Mouse (Mus musculus): ENCODE measurements around the gene Hmga2.

The Hmga2 gene

DNA sequence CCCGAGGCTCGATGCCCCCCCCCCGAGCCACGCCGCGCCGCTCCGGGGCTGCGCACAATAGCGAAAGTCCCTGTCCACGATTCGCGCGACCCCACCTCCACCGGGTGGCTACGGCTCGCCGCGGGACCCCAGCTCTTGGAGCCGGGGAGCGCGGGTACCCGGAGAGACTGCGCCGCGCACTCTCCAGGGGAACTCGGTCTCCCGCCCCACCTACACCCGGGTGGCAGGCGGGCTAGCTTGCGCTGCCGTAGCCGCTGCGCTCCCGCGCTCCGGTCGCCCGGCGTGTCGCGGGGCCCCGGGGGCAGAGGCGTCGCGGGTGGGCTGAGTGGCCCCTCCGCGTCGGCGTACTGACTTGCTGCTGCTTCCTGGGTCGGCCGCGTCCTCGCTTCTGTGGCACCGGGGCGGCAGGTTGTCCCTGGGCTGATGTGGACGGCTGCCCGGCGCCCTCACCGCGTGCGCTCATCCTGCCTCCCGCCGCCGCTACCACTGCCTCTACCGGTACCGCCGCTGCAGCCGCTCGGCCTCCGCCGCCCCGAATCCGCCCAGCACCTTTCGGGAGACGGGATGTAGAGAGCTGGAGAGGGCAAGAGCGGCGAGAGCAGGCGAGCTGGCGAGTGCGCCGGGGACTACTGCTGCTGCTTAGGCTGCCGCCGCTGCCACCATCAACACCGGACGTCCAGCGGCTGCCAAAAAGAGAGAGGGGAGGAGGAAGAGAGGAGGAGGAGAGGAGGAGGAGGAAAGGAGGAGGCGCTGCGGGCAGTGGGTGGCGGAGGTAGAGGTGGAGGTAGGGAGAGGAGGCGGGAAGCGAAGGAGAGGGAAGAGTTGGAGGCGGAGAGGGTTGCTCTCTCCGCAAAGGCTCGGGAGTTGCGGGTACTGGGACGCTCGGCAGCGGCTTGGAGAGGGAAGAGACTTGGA, at the start of gene Hmga2:
Gene Hmga2 (minus strand): TSS at position 869 of the 915 bp plus-strand sequence.
- in situ Hi-C loops (cut with MboI, MseI) = no loop called here

DNA sequence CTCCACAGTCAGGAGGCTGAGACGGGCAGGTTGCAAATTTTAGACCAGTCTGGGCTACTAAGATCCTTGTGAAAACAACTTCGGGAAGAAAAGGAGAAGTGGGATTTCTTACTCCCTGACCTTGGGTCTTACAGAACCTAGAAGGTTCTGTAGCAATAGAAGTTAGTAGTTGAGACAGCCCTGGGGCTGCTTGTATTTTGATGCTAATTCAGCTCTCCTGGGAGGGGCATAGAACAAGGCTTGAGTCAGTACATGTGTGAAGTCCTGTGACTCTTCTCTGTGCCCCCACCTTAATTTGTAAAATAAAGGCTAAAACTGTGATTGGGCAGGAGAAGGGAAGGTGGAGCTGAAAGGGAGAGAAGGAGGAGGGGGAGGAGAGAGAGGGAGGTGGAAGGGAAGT, 46.7 kb upstream of the Hmga2 start:
- in situ Hi-C loops (cut with MboI, MseI) = loop anchor here (10.0 kb wide), 1 partner anchor 1152 kb away; no protein-coding TSS in a partner anchor

DNA sequence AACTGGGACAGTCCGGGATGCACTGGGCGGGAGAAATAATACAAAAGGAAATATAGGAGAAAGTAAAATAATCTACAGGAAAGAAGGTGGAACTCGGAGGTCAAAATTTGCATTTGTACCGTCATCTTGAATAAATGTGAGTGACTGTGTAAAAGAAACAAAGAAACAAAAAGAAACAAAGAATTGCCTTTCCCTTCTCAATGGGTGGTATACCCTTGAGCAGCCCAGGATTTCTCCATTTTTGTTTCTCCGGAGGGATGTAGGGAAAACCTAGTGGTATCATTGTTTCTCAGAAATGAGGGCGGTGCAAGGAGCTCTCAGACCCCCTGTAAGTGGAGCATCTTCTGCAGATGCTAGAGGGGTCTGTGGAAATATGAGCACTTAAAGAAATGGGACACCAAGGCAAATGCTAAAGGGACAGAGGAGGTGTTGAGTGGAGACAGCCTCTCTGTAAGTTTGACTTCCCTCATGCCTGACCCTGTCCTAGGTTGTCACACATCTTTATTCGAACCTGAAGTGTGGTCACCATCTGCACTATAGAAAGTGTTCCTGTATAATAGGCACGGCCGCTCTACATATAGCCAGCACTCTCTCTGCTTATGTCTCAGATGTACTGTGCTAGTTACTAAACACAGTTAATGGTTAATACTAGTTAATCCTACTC, 45.8 kb upstream of the Hmga2 start:
- in situ Hi-C loops (cut with MboI, MseI) = loop anchor here (10.0 kb wide), 1 partner anchor 1153 kb away; no protein-coding TSS in a partner anchor

DNA sequence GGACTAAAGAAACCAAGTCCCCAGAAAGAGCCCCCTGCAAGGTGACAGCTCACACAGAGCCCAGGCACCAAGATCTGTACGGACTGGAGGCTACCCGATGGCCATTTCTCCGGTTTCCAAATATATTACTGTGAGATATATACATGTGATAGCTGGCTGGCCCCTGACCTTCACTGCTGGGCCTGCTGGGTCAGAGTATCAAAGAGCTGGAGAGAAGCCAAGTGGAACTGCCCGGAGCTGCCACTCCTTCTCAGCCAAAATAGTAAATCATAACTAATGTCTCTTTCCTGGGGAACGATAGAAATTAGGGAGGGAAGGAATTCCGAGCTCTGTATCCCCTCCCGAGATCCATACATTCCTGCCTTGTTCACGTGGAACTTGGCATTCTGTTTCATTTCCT, 40.0 kb upstream of the Hmga2 start:
- in situ Hi-C loops (cut with MboI, MseI) = loop anchor here (10.0 kb wide), 1 partner anchor 1772 kb away; no protein-coding TSS in a partner anchor

DNA sequence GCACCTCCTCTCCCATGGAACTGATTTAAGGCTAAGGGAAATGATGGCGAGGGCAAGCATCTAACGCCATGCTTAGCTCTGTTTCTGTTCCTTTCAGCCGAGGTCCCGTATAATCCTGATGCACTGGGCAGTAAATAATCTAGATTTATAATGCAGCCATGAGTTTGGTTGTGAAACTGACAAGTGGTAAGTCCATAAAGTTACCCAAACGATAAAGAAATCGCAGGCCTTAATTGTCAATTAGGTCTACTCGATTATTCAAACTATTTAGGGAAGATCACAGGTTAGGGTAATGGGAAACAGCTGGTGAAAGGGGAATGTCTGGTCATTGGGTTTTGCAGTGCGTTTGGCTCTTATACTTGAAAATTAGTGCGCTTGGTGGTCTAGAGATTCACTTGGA, 37.5 kb upstream of the Hmga2 start:
- in situ Hi-C loops (cut with MboI, MseI) = loop anchor here (10.0 kb wide), 1 partner anchor 1769 kb away; no protein-coding TSS in a partner anchor

DNA sequence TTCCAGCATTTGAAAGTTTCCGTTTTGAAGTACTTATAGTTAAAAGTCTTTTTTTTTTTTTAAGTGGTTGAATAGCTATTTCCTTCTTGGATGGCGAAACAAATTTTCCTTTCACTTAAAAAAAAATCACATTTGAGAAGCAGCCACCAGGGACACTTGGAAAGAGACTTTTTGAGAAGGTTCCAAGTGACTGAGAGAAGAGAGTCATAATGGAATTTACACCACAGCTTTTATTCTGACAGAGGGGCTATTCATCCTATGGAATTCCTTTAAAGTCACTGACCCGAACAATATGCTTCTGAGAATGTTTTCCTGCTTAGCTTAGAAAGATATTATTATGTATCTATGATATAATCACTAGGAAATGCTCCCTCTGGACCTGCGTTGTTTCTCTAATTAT, 36.7 kb upstream of the Hmga2 start:
- in situ Hi-C loops (cut with MboI, MseI) = loop anchor here (10.0 kb wide), 1 partner anchor 1768 kb away; no protein-coding TSS in a partner anchor

DNA sequence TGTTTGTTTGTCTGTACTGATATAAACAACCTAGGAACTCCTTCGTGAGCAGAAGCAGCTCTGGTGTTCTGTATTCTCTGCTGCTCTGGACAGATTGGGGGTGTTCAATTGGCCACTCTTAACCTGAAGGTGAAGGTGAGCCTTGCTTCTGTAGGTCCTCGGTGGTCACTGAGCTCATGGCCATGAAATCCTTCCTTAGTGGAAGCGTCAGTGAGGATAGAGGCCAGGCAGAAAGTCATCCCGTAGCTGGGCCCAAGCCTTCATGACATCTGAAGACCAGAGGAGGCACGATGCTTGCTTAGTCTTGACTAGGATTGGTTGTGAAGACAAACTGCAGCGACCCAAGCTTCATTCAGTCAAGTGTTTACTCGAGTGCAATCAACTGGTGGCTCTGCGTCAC, 35.9 kb upstream of the Hmga2 start:
- in situ Hi-C loops (cut with MboI, MseI) = loop anchor here (10.0 kb wide), 1 partner anchor 1767 kb away; no protein-coding TSS in a partner anchor

DNA sequence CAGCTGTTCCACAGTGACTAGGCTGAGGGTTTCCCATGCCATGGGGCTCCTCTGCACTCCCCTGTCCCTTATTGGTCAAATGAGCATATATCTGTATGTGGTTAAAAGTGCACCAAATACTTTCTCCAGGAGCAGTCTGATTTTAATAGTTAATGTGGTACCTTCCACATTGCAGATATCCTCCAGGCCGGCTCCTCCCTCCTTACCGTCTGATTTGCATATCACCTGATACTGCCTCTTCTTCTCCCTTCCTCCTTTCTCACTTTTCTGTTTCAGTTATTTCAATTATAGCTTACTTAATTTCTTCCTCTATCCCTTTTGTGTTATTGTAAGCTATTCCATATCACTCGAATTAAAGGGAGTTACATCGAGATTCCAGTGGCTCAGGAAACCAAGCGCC, 27.7 kb upstream of the Hmga2 start:
- in situ Hi-C loops (cut with MboI, MseI) = no loop called here

DNA sequence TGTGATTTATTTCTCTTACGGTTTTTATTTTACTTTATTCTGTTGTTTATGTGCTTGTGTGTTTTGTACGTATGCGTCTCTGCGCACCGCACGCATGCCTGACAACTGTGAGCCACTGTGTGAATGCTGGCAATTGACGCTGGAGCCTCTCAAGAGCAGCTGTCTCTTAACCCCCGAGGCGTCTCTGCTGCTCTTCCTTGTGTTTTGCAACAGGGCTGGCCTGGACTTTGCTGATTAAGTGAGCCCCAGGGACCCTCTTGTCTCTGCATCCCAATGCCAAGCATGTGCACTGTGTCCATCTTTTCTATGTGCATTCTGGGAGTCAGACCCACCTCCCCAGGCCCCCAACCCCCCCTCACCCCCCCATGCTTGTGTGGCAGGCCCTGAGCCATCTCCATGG, 24.5 kb upstream of the Hmga2 start:
- in situ Hi-C loops (cut with MboI, MseI) = no loop called here

DNA sequence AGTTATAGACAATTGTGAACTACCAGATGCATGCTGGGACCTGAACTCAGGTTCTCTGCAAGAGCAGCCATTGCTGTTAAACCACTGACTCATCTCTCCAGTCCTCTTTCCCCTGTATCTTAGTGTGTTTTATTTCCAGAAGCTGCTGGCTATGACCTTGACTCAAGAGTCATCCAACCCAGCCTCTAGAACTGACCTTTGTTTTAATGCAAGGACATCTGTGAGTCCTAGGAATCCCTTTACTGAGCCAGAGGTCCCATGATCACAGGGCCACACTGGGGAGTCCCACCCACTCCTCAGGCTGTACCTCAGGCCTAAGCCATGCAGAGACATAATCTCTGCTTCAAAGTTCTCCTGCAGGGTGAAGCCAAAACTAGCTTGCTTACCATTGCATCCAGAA, 21.8 kb upstream of the Hmga2 start:
- in situ Hi-C loops (cut with MboI, MseI) = loop anchor here (10.0 kb wide), 1 partner anchor 143 kb away; no protein-coding TSS in a partner anchor

DNA sequence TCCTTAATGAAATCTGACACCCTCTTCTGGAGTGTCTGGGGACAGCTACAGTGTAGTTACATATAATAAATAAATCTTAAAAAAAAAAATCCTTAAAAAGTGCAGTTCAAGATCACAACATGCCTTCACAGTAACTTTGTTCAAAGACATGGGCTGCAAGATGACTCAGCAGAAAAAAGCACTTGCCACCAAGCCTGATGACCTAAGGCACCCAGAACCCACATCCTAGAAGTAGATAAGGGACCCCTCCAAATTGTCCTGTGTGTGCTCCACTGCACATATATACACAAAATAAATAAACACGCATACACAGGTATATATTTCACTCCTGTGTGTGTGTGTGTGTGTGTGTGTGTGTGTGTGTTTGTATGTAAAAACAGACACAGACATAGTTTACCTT, 18.4 kb upstream of the Hmga2 start:
- in situ Hi-C loops (cut with MboI, MseI) = loop anchor here (10.0 kb wide), 1 partner anchor 140 kb away; no protein-coding TSS in a partner anchor

DNA sequence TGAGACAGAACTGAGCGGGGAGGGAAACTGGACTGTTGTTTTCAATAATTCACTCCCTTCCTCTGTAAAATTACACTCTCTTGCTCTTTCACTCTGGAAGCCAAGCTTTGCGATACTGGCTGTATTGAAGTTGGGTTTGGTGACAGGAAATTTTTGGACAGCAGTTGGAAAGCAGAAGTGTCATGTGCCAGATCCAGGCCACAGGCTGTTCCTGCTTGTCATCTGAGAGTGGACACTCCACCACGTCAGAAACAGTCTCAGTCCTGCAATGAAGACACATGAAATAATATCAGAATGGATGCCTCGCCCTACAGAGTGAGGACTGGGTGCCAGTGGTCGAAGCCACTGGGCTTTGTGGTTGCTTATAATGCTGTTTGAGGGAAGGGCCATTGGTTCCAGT, 15.2 kb upstream of the Hmga2 start:
- in situ Hi-C loops (cut with MboI, MseI) = loop anchor here (10.0 kb wide), 1 partner anchor 137 kb away; no protein-coding TSS in a partner anchor

DNA sequence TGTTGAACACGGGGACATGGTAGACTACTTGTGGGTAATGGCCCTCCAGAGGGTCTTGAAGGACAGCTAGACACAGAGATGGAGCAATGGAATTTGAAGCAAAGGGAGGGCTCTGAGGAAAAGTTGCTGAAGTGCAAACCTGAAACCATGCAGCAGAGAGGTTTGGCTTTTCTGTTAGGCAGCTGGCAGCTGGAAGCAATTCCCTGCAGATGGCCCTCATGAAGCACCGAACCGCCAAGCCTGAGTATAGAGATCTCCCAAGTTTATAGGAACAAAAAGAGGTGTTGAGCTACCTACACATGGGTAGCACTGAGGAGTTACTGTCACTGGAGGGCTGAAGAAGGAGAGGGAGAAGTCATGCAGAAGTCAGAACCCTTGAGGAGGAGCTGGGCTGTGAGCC, 13.3 kb upstream of the Hmga2 start:
- in situ Hi-C loops (cut with MboI, MseI) = loop anchor here (10.0 kb wide), 1 partner anchor 135 kb away; no protein-coding TSS in a partner anchor

DNA sequence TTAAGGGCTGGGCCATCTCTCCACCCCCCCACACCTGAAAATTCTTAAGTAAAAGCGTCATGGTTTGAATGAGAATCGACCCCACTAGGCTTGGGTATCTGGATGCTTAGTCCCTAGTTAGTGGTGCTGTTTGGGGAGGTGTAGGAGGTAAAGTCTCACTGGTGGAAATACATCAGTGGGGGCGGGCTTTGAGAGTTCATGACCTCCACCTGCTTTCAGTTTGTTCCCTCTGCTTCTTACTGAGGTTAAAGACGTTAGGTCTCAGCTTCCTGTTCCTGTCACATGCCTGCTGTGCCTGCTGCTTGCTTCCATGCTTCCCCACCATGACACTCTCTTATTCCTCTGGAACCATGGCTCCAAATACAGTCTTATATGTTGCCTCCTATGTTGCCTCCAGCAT, 12.3 kb upstream of the Hmga2 start:
- in situ Hi-C loops (cut with MboI, MseI) = no loop called here

DNA sequence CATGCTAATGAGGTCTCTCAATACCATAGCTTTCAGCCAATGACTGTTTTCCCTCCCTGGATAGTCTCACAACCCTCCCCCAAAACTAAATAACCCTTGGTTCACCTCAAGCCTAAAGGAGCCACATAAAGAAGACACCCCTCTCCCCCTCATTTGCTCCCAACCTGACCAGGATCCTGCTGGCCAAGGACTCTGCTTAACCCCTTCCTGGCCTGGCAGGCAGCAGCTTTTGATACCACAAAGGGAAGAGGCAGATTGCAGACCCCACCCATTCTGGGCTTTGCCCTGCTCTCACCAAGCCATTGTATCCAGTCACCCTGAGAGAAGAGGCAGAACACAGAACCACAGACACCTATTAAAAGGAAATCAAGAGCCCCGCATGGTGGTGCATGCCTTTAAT, 11.6 kb upstream of the Hmga2 start:
- in situ Hi-C loops (cut with MboI, MseI) = no loop called here

DNA sequence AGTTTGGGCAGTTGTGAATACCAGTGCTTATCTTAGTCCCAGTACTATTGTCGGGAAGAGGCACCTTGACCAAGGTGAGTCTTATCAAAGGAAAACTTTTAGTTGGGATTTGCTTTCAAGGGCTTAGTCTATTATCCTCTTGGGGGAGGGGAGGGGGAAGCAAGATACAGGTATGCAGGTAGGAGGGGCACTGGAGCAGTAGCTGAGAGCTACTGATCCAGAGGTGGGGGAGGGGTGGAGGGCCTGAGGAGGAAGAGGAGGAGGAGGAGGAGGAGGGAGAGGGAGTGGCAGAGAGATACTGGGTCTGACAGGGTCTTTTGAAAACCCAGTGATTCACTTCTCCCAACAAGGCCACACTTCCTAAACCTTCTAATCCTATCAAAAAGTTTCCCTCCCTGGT, 9.2 kb upstream of the Hmga2 start:
- in situ Hi-C loops (cut with MboI, MseI) = no loop called here

DNA sequence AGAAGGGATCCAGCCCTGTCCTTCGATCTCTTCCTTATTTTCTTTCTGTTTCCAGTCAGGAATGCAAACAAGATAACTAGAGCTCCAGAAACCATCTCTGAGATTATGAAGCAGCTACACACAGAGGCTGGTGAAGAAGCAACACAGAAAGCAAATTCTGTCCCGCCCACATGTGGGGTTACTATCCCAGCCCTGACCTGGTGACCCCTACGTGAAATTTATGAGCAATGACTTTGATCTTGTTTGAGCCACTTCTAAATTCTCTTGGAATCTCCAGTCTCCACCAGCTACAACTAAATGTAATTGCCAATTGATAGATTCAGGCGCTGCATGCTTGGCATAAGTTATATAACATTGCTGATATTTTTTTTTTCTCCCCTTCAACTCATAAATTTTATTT, 7.9 kb upstream of the Hmga2 start:
- in situ Hi-C loops (cut with MboI, MseI) = no loop called here

DNA sequence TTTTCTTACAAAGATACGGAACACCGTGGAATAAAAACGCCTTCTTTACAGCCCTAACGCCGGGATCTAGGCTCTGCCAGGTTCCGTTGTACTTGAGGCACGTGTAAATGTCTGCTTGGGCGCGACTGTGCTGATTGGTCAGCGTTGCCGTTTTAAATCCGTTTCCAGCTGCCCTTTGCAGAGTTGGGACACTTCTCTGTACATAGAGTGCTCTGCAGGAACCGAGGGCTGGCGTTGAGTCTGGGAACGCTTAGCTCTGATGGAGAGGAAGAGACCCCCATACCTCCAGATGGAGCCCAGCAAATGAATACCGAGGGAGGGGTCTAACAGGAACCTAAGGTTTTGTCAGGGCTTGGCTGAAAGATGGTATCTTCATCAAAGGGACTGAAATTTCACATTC, 1.9 kb upstream of the Hmga2 start:
- in situ Hi-C loops (cut with MboI, MseI) = no loop called here

DNA sequence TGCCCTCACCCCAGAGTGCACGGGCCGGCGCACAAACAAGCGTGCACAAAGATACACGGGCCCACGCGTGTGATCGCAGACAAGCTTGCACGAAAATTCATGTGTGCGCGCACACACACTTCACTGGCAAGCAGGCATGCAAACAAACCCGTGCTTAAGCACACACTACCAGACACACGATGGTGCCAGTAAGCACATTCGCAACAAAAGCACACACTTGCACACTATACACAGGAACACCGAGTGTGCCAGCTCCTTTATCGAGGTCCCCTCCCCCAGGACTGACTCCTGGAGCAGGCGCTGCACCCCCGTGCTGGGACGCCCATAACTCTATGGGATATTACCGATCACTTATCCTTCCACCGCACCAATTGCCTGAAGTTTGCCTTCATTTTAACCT, 1.2 kb upstream of the Hmga2 start:
- in situ Hi-C loops (cut with MboI, MseI) = no loop called here

DNA sequence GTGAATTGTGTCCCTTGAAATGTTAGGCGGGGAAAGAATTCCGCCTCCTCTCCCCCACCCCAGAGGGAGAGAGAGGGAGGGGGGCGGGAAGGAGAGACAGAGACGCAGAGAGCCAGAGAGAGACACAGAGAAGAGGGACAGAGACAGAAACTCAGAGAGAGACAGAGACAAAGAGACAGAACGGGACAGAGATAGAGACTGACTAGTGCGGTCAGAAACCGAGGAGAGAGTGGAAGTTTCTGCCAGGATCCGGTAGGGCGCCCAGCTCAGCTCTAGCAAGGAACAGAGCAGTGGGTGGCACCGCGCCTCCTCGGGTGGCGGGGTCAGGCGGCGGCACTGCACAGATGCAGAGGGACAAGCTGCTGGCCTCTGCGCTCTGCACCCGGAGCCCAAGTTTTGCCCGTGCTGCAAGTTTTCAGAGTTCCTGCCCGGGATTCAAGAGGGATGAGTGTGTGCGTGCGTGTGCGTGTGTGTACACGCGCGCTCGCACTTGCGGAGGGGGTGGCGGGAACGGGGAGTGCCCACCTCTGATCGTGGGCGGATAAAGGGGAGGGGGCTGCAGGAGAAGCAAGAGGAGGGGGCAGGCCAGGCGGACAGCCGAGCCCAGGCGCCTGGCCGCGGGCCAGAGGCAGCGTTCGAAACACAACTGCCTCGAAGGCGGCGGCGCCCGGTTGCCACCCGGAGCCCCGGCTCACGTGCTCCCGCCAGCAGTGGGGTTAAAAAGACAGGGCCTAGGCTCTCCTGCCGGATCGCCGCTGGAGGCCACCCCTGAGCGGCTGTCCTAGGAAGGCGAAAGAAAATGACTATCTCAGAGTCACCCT, 457 bp upstream of the Hmga2 start:
- in situ Hi-C loops (cut with MboI, MseI) = no loop called here

DNA sequence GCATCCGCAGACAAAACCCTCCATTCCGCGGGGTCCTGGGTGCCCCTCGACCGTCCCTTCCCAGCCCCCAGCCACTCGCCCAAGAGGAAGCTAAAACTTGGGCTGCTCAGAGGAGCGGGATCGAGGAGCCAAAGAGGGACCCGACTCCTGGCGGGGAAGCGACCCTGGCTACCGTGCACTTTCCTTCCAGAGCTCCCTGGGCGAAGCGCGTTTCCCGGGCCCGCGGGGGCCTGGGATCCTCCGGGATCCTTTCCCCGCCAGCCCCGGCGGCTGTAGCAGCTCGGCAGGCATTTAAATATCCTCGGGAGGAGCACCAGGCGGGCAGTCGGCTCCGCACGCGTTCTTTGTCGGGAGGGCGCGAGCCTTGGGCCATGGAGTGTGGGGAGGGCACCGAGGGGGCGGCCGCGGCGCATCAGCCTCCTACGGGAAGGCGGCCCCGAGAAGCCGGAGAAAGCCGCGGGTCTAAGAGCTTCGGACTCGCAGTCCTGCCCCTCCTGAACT, 1.2 kb downstream of the Hmga2 start:
- in situ Hi-C loops (cut with MboI, MseI) = no loop called here

Measured in T-helper 2 cell (primary cell).